Mouse (Mus musculus): ENCODE data around the gene Flt1. TPM values are rescaled to one million over a fixed set of nuclear protein-coding genes. Genes with fewer than 3 reads are reported as not detected.

Gene Flt1
- polyA plus RNA-seq, 1 experiment: 2.0 TPM

GRCm38 (mm10) chr5:147758640-147759319, 33.0 kb upstream of the Flt1 start:
- H3K4me1 ChIP-seq (replicated peaks; ENCODE audit: control insufficient read depth, insufficient read depth, low read length): peaks cover 7% of the 10 kb centered on the region; the same call in 1 of the 2 replicates
- H3K4me3 ChIP-seq (ENCODE audit: control insufficient read depth, insufficient read depth, low read length): peak overlapping the region; percentile 20; the same call in 1 of the 2 replicates
- 34% methylated on average over 9 of the region's 9 CpGs for WGBS
- DNase-seq: no peak
- no peak overlapping the region for H3K27ac ChIP-seq (ENCODE audit: control insufficient read depth, insufficient read depth, low read length)
- TF ChIP-seq CTCF (IDR thresholded peaks at IDR 0.05; ENCODE audit: borderline replicate concordance, control insufficient read depth, extremely low read depth, insufficient read depth, low read length, poor library complexity) (no peak), POLR2A (IDR thresholded peaks at IDR 0.05; ENCODE audit: control insufficient read depth, extremely low read depth, insufficient read depth, low read length, poor library complexity) (no peak)
- H3K27me3 ChIP-seq (ENCODE audit: control insufficient read depth, insufficient read depth, low read length): 0 out of 2 replicates have a peak, but pooled peaks cover 2% of the 10 kb centered on the region
- H3K36me3 ChIP-seq (ENCODE audit: control insufficient read depth, insufficient read depth, low read length): no peaks in the 10 kb centered on the region

- no peaks in the 10 kb centered on the region for H3K36me3 ChIP-seq (ENCODE audit: control insufficient read depth, insufficient read depth, low read length)
- peak; percentile 3 for DNase-seq
- WGBS: 22% methylated on average over 12 of the region's 12 CpGs
- no peak for TF ChIP-seq CTCF (IDR thresholded peaks at IDR 0.05; ENCODE audit: borderline replicate concordance, control insufficient read depth, extremely low read depth, insufficient read depth, low read length, poor library complexity)
- TF ChIP-seq POLR2A (IDR thresholded peaks at IDR 0.05; ENCODE audit: control insufficient read depth, extremely low read depth, insufficient read depth, low read length, poor library complexity): no peak
- peaks cover 7% of the 10 kb centered on the region; the same call in 1 of the 2 replicates for H3K4me1 ChIP-seq (replicated peaks; ENCODE audit: control insufficient read depth, insufficient read depth, low read length)
- H3K27ac ChIP-seq (ENCODE audit: control insufficient read depth, insufficient read depth, low read length): no peak overlapping the region
- H3K4me3 ChIP-seq (ENCODE audit: control insufficient read depth, insufficient read depth, low read length): peak overlapping the region; percentile 20
- H3K27me3 ChIP-seq (ENCODE audit: control insufficient read depth, insufficient read depth, low read length): peaks cover 2% of the 10 kb centered on the region; the same call in 1 of the 2 replicates
Measured at GRCm38 (mm10) chr5:147757832-147758587, 32.2 kb upstream of the Flt1 start.

- H3K36me3 ChIP-seq (ENCODE audit: control insufficient read depth, insufficient read depth, low read length): no peaks in the 10 kb centered on the region
- DNase-seq: no peak
- 11% methylated on average over 25 of the region's 25 CpGs for WGBS
- H3K27me3 ChIP-seq (ENCODE audit: control insufficient read depth, insufficient read depth, low read length): peaks cover 2% of the 10 kb centered on the region; the same call in 1 of the 2 replicates
- TF ChIP-seq POLR2A (IDR thresholded peaks at IDR 0.05; ENCODE audit: control insufficient read depth, extremely low read depth, insufficient read depth, low read length, poor library complexity) (no peak), CTCF (IDR thresholded peaks at IDR 0.05; ENCODE audit: borderline replicate concordance, control insufficient read depth, extremely low read depth, insufficient read depth, low read length, poor library complexity) (no peak)
- H3K27ac ChIP-seq (ENCODE audit: control insufficient read depth, insufficient read depth, low read length): no peak overlapping the region
- H3K4me3 ChIP-seq (ENCODE audit: control insufficient read depth, insufficient read depth, low read length): no peak overlapping the region
- peaks cover 1% of the 10 kb centered on the region; the same call in 1 of the 2 replicates for H3K4me1 ChIP-seq (replicated peaks; ENCODE audit: control insufficient read depth, insufficient read depth, low read length)
Measured at GRCm38 (mm10) chr5:147752914-147753341, 27.1 kb upstream of the Flt1 start.

GRCm38 (mm10) chr5:147751673-147752130, 25.9 kb upstream of the Flt1 start:
- 3% methylated on average over 28 of the region's 28 CpGs for WGBS

GRCm38 (mm10) chr5:147749972-147750371, 24.2 kb upstream of the Flt1 start:
- Histone ChIP-seq H3K4me1 (replicated peaks; ENCODE audit: control insufficient read depth, insufficient read depth, low read length) (no peaks in the 10 kb centered on the region), H3K4me3 (ENCODE audit: control insufficient read depth, insufficient read depth, low read length) (no peak overlapping the region), H3K27me3 (ENCODE audit: control insufficient read depth, insufficient read depth, low read length) (peaks cover 2% of the 10 kb centered on the region; the same call in 1 of the 2 replicates), H3K27ac (ENCODE audit: control insufficient read depth, insufficient read depth, low read length) (no peak overlapping the region), H3K36me3 (ENCODE audit: control insufficient read depth, insufficient read depth, low read length) (no peaks in the 10 kb centered on the region)
- WGBS: 66% methylated on average over 5 of the region's 5 CpGs
- TF ChIP-seq POLR2A (IDR thresholded peaks at IDR 0.05; ENCODE audit: control insufficient read depth, extremely low read depth, insufficient read depth, low read length, poor library complexity) (no peak), CTCF (IDR thresholded peaks at IDR 0.05; ENCODE audit: borderline replicate concordance, control insufficient read depth, extremely low read depth, insufficient read depth, low read length, poor library complexity) (no peak)
- no peak for DNase-seq

More at GRCm38 (mm10) chr5:147751673-147752130, 25.9 kb upstream of the Flt1 start:
- Histone ChIP-seq H3K27me3 (ENCODE audit: control insufficient read depth, insufficient read depth, low read length) (peaks cover 2% of the 10 kb centered on the region; the same call in 1 of the 2 replicates), H3K4me1 (replicated peaks; ENCODE audit: control insufficient read depth, insufficient read depth, low read length) (no peaks in the 10 kb centered on the region), H3K36me3 (ENCODE audit: control insufficient read depth, insufficient read depth, low read length) (no peaks in the 10 kb centered on the region), H3K4me3 (ENCODE audit: control insufficient read depth, insufficient read depth, low read length) (no peak overlapping the region), H3K27ac (ENCODE audit: control insufficient read depth, insufficient read depth, low read length) (no peak overlapping the region)
- TF ChIP-seq POLR2A (IDR thresholded peaks at IDR 0.05; ENCODE audit: control insufficient read depth, extremely low read depth, insufficient read depth, low read length, poor library complexity) (no peak), CTCF (IDR thresholded peaks at IDR 0.05; ENCODE audit: borderline replicate concordance, control insufficient read depth, extremely low read depth, insufficient read depth, low read length, poor library complexity) (no peak)
- DNase-seq: no peak

GRCm38 (mm10) chr5:147748081-147748581, 22.3 kb upstream of the Flt1 start:
- H3K27me3 ChIP-seq (ENCODE audit: control insufficient read depth, insufficient read depth, low read length): no peaks in the 10 kb centered on the region; the same call in 1 of the 2 replicates

More at GRCm38 (mm10) chr5:147748081-147748581, 22.3 kb upstream of the Flt1 start:
- DNase-seq: no peak
- Histone ChIP-seq H3K4me1 (replicated peaks; ENCODE audit: control insufficient read depth, insufficient read depth, low read length) (no peaks in the 10 kb centered on the region), H3K27ac (ENCODE audit: control insufficient read depth, insufficient read depth, low read length) (no peak overlapping the region), H3K4me3 (ENCODE audit: control insufficient read depth, insufficient read depth, low read length) (no peak overlapping the region), H3K36me3 (ENCODE audit: control insufficient read depth, insufficient read depth, low read length) (no peaks in the 10 kb centered on the region)
- WGBS: 6% methylated on average over 15 of the region's 15 CpGs
- no peak for TF ChIP-seq POLR2A (IDR thresholded peaks at IDR 0.05; ENCODE audit: control insufficient read depth, extremely low read depth, insufficient read depth, low read length, poor library complexity)
- no peak for TF ChIP-seq CTCF (IDR thresholded peaks at IDR 0.05; ENCODE audit: borderline replicate concordance, control insufficient read depth, extremely low read depth, insufficient read depth, low read length, poor library complexity)
